Mouse (Mus musculus) heart, embryonic 16.5 days (tissue): ENCODE results near the gene Cpn2. TPM values are rescaled to one million over a fixed set of nuclear protein-coding genes. Genes with fewer than 3 reads are reported as not detected.

Experiments
- ATAC-seq: fragments of 200-750 bp; cut with Nextera tagmentation; replicated peaks from 2 replicates; pipeline ENCODE4 v1.8.0; 2017; ENCODE audit warnings: moderate number of reproducible peaks; ENCODE audit not compliant: insufficient read depth, low FRiP score; ENCODE audit errors: extremely low read depth
- H3K27ac ChIP-seq: fragments of 300-500 bp; sonication (generic); 2 replicates; pipeline ENCODE4 v1.5.1; 2014; ENCODE audit warnings: mild to moderate bottlenecking, low read length, control low read depth, moderate library complexity
- H3K27me3 ChIP-seq: fragments of 300-500 bp; sonication (generic); 2 replicates; pipeline ENCODE4 v1.6.1; 2014; ENCODE audit warnings: low read length, mixed read lengths; ENCODE audit not compliant: control insufficient read depth, insufficient read depth
- H3K36me3 ChIP-seq: fragments of 300-500 bp; sonication (generic); 2 replicates; pipeline ENCODE4 v1.6.1; 2014; ENCODE audit not compliant: control insufficient read depth, insufficient read depth
- H3K4me1 ChIP-seq: fragments of 300-500 bp; sonication (generic); 2 replicates; pipeline ENCODE4 v1.6.1; 2014; ENCODE audit warnings: low read length, mixed read lengths; ENCODE audit not compliant: control insufficient read depth, insufficient read depth
- H3K4me2 ChIP-seq: fragments of 300-500 bp; sonication (generic); 2 replicates; pipeline ENCODE4 v1.6.1; 2014; ENCODE audit warnings: low read depth, mild to moderate bottlenecking, control low read depth, low read length
- H3K4me3 ChIP-seq: fragments of 300-500 bp; sonication (generic); 2 replicates; pipeline ENCODE4 v1.5.1; 2014; ENCODE audit warnings: mild to moderate bottlenecking, control low read depth, low read length
- H3K9ac ChIP-seq: fragments of 300-500 bp; sonication (generic); 2 replicates; pipeline ENCODE4 v1.6.1; 2014; ENCODE audit warnings: low read length, control low read depth
- H3K9me3 ChIP-seq: fragments of 300-500 bp; sonication (generic); replicated peaks from 2 replicates; pipeline ENCODE4 v1.6.1; 2016; ENCODE audit warnings: low read length; ENCODE audit not compliant: control insufficient read depth
- WGBS: fragments of 180-500 bp; shearing (Covaris S2); extraction: QIAGEN DNeasy Blood & Tissue Kit; methylation state at CpG from one replicate; pipeline ENCODE4 v1.1.7; 2014; 5-methylcytosine and 5-hydroxymethylcytosine counted together
- polyA plus RNA-seq: library from polyadenylated mRNA; unstranded; fragments of >200 nt; fragmentation: Nextera tagmentation; extraction: Ambion mirVana; gene quantifications from 2 replicates; pipeline ENCODE4 v1.2.1, GENCODE M21; 2015

The Cpn2 gene
- polyA plus RNA-seq, 1 experiment from 2014 or later, result not detected

GRCm38 (mm10) chr16:30271223-30271761, 4.0 kb upstream of the Cpn2 start:
- Histone ChIP-seq H3K27ac (no peak overlapping the region), H3K27me3 (no peaks in the 10 kb centered on the region), H3K36me3 (no peaks in the 10 kb centered on the region), H3K9ac (no peak overlapping the region), H3K4me1 (peaks cover 11% of the 10 kb centered on the region), H3K4me2 (no peak overlapping the region), H3K4me3 (no peak overlapping the region), H3K9me3 (no peaks in the 10 kb centered on the region)
- no peak for ATAC-seq
- WGBS, result 55% methylated on average over 8 of the region's 8 CpGs

GRCm38 (mm10) chr16:30266561-30266960, 738 bp downstream of the Cpn2 start:
- Histone ChIP-seq H3K4me1 (peaks cover under 1% of the 10 kb centered on the region; the same call in 1 of the 2 replicates), H3K9ac (no peak overlapping the region), H3K36me3 (no peaks in the 10 kb centered on the region), H3K27me3 (no peaks in the 10 kb centered on the region), H3K27ac (no peak overlapping the region), H3K4me2 (no peak overlapping the region), H3K4me3 (no peak overlapping the region), H3K9me3 (no peaks in the 10 kb centered on the region)
- WGBS, result 81% methylated on average over 5 of the region's 5 CpGs
- no peak for ATAC-seq

- 67% methylated on average over 4 of the region's 4 CpGs for WGBS
- ATAC-seq, result no peak; the same call in 1 of the 2 replicates
Measured at GRCm38 (mm10) chr16:30265611-30266010, 1.7 kb downstream of the Cpn2 start.

GRCm38 (mm10) chr16:30263156-30263555, 4.1 kb downstream of the Cpn2 start:
- H3K4me2 ChIP-seq, result no peak overlapping the region
- no peaks in the 10 kb centered on the region for H3K36me3 ChIP-seq
- no peaks in the 10 kb centered on the region; the same call in 1 of the 2 replicates for H3K27me3 ChIP-seq
- H3K4me1 ChIP-seq, result no peaks in the 10 kb centered on the region; the same call in 1 of the 2 replicates
- ATAC-seq, result no peak
- H3K9me3 ChIP-seq, result no peaks in the 10 kb centered on the region
- WGBS, result 59% methylated on average over 4 of the region's 4 CpGs
- H3K9ac ChIP-seq, result no peak overlapping the region
- H3K27ac ChIP-seq, result no peak overlapping the region
- H3K4me3 ChIP-seq, result no peak overlapping the region

More at GRCm38 (mm10) chr16:30265611-30266010, 1.7 kb downstream of the Cpn2 start:
- no peak overlapping the region for H3K4me2 ChIP-seq
- H3K4me1 ChIP-seq, result no peaks in the 10 kb centered on the region
- no peak overlapping the region for H3K27ac ChIP-seq
- no peaks in the 10 kb centered on the region for H3K36me3 ChIP-seq
- no peaks in the 10 kb centered on the region for H3K27me3 ChIP-seq
- H3K9ac ChIP-seq, result no peak overlapping the region
- no peak overlapping the region for H3K4me3 ChIP-seq
- no peaks in the 10 kb centered on the region for H3K9me3 ChIP-seq

- H3K4me1 ChIP-seq, result no peaks in the 10 kb centered on the region; the same call in 1 of the 2 replicates
- no peaks in the 10 kb centered on the region; the same call in 1 of the 2 replicates for H3K27me3 ChIP-seq
- ATAC-seq, result no peak
- no peak overlapping the region for H3K4me3 ChIP-seq
- no peak overlapping the region for H3K27ac ChIP-seq
- H3K9ac ChIP-seq, result no peak overlapping the region
- WGBS, result 0% methylated on average over 2 of the region's 2 CpGs
- H3K36me3 ChIP-seq, result no peaks in the 10 kb centered on the region
- H3K4me2 ChIP-seq, result no peak overlapping the region
- no peaks in the 10 kb centered on the region for H3K9me3 ChIP-seq
Measured at GRCm38 (mm10) chr16:30262664-30263063, 4.6 kb downstream of the Cpn2 start.

GRCm38 (mm10) chr16:30262157-30262556, 5.1 kb downstream of the Cpn2 start:
- 79% methylated on average over 10 of the region's 10 CpGs for WGBS
- Histone ChIP-seq H3K36me3 (no peaks in the 10 kb centered on the region), H3K27me3 (no peaks in the 10 kb centered on the region; the same call in 1 of the 2 replicates), H3K4me1 (no peaks in the 10 kb centered on the region; the same call in 1 of the 2 replicates), H3K4me3 (no peak overlapping the region), H3K4me2 (no peak overlapping the region), H3K27ac (no peak overlapping the region), H3K9me3 (no peaks in the 10 kb centered on the region), H3K9ac (no peak overlapping the region)
- ATAC-seq, result no peak

GRCm38 (mm10) chr16:30261341-30261740, 6.0 kb downstream of the Cpn2 start:
- Histone ChIP-seq H3K4me1 (no peaks in the 10 kb centered on the region; the same call in 1 of the 2 replicates), H3K9ac (no peak overlapping the region), H3K9me3 (no peaks in the 10 kb centered on the region), H3K4me2 (no peak overlapping the region), H3K27me3 (no peaks in the 10 kb centered on the region; the same call in 1 of the 2 replicates), H3K27ac (no peak overlapping the region), H3K4me3 (no peak overlapping the region), H3K36me3 (no peaks in the 10 kb centered on the region)
- 76% methylated on average over 9 of the region's 9 CpGs for WGBS
- ATAC-seq, result no peak

GRCm38 (mm10) chr16:30260012-30260635, 7.2 kb downstream of the Cpn2 start:
- Histone ChIP-seq H3K36me3 (no peaks in the 10 kb centered on the region), H3K27ac (no peak overlapping the region), H3K9ac (no peak overlapping the region), H3K4me2 (no peak overlapping the region), H3K4me3 (no peak overlapping the region), H3K4me1 (no peaks in the 10 kb centered on the region; the same call in 1 of the 2 replicates), H3K27me3 (no peaks in the 10 kb centered on the region; the same call in 1 of the 2 replicates), H3K9me3 (no peaks in the 10 kb centered on the region)
- ATAC-seq, result no peak
- WGBS, result 80% methylated on average over 15 of the region's 15 CpGs

GRCm38 (mm10) chr16:30259444-30259843, 7.9 kb downstream of the Cpn2 start:
- WGBS, result 53% methylated on average over 10 of the region's 10 CpGs
- no peak overlapping the region for H3K27ac ChIP-seq

More at GRCm38 (mm10) chr16:30259444-30259843, 7.9 kb downstream of the Cpn2 start:
- Histone ChIP-seq H3K4me2 (no peak overlapping the region), H3K27me3 (no peaks in the 10 kb centered on the region; the same call in 1 of the 2 replicates), H3K9ac (no peak overlapping the region), H3K36me3 (no peaks in the 10 kb centered on the region), H3K9me3 (no peaks in the 10 kb centered on the region), H3K4me3 (no peak overlapping the region), H3K4me1 (no peaks in the 10 kb centered on the region; the same call in 1 of the 2 replicates)
- ATAC-seq, result 0 out of 2 replicates have a peak, but pooled peaks have one; percentile 29
